Mouse (Mus musculus): ENCODE data around the gene Pomt1.
A peak's percentile ranks its signal among the peaks of the same experiment; 100 is the strongest.

Gene Pomt1

GRCm38 (mm10) chr2:32235886-32236759 lies at the start of gene Pomt1:
Pomt1 (plus strand) TSS chr2:32236590.
- DNase-seq, result peak; percentile 93 to 96

DNA sequence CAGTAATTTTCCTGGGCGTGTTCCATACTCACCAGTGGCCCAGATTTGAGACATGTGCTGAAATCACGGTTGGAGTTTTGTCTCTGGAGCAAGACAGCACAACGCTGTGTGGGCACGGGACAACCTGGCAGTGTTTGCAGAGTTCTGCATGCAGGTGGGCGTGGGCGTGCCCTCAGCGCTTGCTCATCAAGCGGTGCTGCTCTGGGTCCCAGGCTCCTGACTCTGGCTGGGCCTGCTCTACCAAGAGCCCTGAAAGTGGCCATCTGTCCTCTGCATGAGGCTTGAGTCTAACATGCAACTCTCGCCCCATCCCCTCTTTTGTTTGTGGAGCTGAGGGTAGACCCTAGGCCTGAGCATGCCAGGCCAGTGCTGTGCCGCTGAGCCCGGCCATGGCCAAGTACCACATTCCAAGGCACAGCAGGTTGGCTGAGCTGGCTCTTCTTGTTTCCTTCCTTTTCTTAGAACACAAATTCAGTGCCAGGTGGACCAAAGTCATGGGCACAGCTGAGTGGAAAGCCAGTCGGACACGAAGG lies 49.3 kb upstream of the Pomt1 start:
- no peak for DNase-seq

DNA sequence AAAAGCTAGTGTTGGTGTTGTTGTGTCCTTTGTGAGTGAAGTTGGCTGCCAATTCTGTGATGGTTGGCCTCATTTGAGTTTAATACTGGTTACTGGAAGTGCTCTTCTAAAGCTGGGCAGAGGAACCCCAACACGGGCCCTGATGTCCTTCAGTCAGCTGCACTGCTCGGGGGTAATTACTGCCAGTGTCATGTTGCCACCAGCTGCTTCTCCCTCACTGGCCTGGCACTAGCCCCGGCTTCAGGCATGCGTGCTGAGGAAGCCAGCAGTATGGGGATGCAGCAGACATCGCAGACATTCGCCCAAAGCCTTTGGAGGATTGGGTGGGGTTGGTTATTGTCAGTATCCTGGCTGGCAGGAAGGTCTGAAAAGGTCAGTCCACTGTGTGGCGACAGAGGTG lies 48.7 kb upstream of the Pomt1 start:
- no peak for DNase-seq

GRCm38 (mm10) chr2:32189060-32189681 lies 47.2 kb upstream of the Pomt1 start:
- no peak for DNase-seq

DNA sequence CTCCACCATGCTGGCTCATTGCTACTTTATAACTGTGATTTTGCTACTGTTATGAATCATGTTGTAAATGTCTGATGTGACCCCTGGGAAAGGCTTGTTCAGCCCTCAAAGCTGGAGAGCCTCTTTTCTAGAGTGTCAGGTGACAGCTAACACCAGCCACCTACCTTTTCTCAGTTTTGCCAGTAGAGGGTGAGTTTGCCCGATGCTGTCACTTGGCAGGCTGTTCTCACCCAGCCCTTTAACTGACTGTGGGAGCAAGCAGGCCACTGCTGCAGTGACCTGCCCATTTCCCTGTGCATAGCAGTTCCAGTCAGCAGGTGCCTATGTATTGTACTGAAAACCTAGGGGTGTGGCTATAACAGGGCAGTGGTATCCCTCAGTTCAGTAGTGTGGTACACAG lies 45.8 kb upstream of the Pomt1 start:
- DNase-seq, result no peak

- peak; percentile 75 to 79 for DNase-seq
Measured at GRCm38 (mm10) chr2:32191872-32192507, 44.4 kb upstream of the Pomt1 start.

GRCm38 (mm10) chr2:32198977-32199376 lies 37.4 kb upstream of the Pomt1 start:
- DNase-seq, result no peak

DNA sequence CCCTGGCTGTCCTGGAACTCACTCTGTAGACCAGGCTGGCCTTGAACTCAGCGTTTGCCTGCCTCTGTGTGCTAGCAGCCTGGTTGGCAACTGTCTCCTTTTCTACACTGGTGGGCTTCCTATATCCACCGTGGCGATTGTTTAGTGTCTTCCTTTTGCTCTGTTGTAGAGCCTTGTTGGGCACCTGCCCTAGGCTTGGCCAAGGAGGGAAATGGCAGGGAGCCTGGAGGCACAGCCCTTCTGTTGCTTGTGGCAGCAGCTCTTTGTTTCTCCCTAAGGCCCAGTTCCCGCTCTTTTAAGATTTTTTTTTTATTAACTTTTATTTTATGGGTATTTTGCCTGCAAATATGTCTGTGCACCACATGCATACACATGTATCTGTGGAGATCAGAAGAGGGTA lies 36.4 kb upstream of the Pomt1 start:
- no peak for DNase-seq

DNA sequence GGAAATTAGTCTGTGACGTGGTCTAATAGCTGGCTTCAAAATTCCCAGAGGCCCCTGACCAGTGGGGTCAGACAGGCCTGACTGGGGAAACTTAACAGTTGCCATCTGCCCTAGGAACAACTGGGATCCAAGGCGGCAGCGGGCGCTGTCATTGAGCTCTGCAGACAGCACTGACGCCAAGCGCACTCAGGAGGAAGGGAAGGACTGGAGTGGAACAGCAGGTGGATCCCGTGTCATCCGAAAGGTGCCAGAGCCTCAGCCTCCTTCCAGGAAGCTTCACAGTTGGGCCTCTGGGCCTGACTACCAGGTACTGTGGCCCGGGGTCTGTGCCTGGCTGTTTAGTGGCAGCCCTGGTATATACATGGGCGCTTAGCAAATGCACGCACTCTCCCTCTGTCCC lies 35.7 kb upstream of the Pomt1 start:
- no peak for DNase-seq

GRCm38 (mm10) chr2:32201527-32201926 lies 34.9 kb upstream of the Pomt1 start:
- no peak for DNase-seq

GRCm38 (mm10) chr2:32203853-32204252 lies 32.5 kb upstream of the Pomt1 start:
- no peak for DNase-seq

GRCm38 (mm10) chr2:32207682-32208081 lies 28.7 kb upstream of the Pomt1 start:
- DNase-seq, result no peak

GRCm38 (mm10) chr2:32211689-32212088 lies 24.7 kb upstream of the Pomt1 start:
- DNase-seq, result no peak

- peak in 1 of 2 experiments; percentile 52 for DNase-seq
Measured at GRCm38 (mm10) chr2:32213000-32213399, 23.4 kb upstream of the Pomt1 start.

DNA sequence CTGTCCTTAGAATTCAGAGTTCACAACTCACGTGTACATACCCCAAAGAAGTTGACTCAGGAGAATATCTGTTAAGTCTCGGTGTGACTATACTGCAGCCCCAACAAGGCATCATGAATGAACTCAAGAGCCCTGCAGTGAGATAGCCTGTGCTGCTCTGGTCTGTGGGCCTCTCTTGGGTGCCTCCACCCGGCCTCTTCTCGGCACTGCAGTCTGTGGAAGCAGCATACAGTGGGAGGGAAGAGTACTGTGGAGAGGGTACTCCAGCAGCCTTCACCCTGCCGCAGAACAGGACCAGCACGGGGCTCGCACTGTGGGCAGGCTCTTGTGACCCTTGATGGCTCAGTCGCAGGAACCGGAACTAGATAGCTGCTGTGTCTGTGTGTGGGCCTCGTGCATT lies 20.8 kb upstream of the Pomt1 start:
- DNase-seq, result no peak

GRCm38 (mm10) chr2:32216506-32216905 lies 19.9 kb upstream of the Pomt1 start:
- DNase-seq, result no peak

DNA sequence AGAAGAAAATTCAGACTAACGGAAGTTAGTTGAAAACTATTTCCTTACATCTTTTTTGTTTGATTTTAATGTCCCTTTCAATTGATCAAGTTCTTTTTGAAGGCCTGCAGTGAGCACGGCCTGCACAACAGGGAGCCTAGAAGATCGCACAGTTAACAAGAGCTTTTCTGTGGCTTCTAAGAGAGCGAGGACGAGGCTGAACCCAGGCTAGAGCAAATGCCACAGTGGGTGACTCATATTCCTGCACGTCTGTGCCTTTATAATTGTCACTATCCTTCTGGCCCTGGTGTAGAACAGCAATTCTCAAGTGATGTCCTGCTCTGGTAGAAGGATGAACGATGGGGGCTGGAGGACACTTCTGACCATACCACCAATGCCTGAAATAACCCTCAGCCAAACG lies 18.7 kb upstream of the Pomt1 start:
- no peak for DNase-seq

DNA sequence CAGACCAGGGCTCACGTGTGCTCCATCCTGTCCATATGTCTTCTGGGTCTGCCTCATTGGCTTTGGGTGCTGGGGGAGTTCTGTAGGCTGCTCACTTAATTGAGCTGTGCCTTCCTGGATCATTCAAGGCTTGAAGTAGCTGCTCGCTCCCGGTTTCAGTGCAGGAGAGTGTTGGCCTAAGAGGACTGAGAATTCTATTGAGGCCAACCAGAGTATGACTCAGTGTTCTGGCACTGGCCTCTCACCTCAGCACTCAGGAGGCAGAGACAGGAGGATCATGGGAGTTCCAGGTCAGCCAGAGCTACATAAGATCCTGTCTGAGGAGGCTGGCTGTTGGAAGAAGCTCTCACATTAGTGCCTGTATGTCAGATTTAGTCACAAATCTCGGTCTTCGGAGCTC lies 18.3 kb upstream of the Pomt1 start:
- no peak for DNase-seq

DNA sequence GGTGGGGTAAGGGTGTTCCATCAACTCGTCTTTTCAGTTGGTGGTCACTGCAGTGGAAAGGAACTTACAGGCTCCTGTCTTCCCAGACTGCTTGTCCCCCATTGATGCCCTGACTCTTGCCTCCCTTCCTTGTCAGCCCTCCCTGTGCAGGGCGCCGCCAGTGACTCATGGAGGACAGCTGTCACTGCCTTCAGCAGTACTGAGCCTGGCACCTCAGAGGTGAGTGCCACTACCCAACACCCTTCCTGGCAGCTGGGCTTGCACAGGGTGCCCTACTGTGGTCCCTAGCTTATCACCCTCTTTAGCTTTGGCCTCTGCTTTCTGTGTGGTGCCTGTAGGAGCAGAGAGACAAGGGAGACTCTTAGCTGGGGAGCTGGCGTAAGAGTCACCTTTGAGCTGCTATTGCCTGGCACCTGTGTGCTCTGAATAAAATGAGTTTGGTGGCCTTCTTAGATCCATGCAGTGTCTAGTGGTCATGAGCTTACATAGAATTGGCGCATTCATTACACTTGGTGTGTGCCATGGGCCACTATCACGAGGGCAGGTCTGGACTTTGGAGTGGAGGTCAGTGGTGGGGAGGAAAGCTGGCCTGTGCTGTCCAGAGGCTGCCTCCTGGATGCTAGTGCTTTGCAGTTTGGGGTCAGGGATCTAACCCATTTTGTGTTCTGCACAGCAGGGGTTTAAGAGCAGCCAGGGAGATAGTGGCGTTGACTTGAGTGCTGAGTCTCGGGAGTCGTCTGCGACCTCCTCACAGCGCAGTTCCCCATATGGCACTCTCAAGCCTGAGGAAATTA lies 17.7 kb upstream of the Pomt1 start:
- DNase-seq, result no peak

- no peak for DNase-seq
Measured at GRCm38 (mm10) chr2:32219501-32219900, 16.9 kb upstream of the Pomt1 start.

GRCm38 (mm10) chr2:32220021-32220420 lies 16.4 kb upstream of the Pomt1 start:
- DNase-seq, result no peak

DNA sequence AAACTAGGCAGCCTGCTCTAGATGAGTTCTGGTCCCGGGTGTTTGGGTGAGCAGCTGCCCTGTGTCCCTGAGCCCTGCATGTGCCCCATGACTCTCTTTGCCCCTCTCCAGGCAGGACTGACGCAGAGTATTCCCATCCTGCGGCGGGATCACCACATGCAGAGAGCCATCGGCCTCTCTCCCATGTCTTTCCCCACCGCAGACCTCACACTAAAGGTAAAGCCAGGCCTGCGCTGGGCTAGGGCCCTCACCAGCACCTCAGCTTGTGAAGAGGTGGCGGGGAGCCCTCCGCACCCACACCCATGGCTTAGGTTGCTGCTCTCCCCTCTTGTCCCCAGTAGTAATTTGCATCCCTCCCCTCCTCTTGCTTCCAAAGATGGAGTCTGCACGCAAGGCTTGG lies 15.4 kb upstream of the Pomt1 start:
- DNase-seq, result no peak

DNA sequence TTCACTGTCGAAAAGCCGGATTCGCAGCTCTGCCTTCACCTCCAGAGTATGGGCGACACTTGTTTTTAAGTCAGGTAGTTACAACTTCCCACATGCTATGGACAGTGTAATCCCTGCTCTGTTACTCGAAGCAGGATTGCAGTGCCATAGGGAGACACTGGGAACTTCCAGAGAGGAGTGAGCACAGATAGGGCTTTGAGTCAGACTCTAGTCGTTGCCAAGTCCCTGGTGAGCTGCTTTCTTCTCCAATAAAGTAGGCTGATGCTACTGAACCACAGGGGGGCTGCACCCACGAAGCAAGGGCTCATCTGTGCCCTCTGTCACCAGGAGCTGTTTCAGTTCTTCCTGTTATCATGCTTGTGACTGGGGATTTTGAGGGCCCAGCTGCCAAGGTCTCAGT lies 14.8 kb upstream of the Pomt1 start:
- no peak for DNase-seq

Data from lung, postnatal 4 days (tissue).